Mouse (Mus musculus): ENCODE measurements around the gene Etl4.

DNA sequence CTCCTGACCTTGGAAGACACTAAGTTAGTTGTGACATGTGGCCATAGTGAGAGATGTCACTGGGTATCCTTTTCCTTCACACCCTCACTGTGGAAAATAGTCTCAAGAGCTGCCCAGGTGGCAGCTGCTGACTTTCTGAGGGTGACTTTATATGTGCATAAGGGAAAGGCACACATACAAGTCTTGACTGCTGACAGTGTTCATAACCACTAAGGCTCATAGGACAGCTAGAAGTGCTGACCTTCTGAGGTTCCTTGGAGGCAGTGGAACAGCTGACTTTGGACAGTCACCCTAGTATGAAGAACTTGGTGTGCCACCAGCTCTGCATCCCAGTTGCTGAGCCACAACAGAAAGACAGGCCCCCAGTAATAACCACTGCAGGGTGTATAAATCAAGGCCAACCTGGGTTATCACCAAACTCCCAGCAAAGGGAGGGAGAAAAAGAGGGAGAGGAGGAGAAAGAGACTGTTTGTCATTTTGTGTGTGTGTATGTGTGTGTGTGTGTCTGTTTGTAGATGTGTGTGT is 855.0 kb downstream of the Etl4 start:
- TF ChIP-seq CTCF (IDR thresholded peaks at IDR 0.05; ENCODE audit: low read depth) (no peak), EP300 (IDR thresholded peaks at IDR 0.05; ENCODE audit: low read depth) (no peak)

Data from heart, postnatal 0 days (tissue).